ENCODE assay signal across 28 mouse cellular contexts in genomic region chr5:136940845-136941560, GRCm38 (mm10). TPM values are rescaled to one million over a fixed set of nuclear protein-coding genes. Genes with fewer than 3 reads are reported as not detected.
DNase-seq lines count a peak whose midpoint lies in the region; ATAC-seq and TF ChIP-seq lines count a peak whose summit lies in the region.
"Had no signal": no experiment of that assay in that cellular context is flagged by ENCODE, and none has a peak within 500 bp of the region (broad histone marks: within the 10 kb centered on the region; RNA-seq: fewer than 3 reads in every experiment).

No protein-coding gene starts in this region.

- no peak for TF ChIP-seq EP300 in heart, adult 2 months (IDR thresholded peaks at IDR 0.05; ENCODE audit: insufficient read depth, low read depth, low read length)

- no peak overlapping the region for H3K4me2 ChIP-seq in midbrain, embryonic 11.5 days
- no peak overlapping the region for H3K4me2 ChIP-seq in midbrain, embryonic 14.5 days (ENCODE audit: low read length)
- H3K4me2 ChIP-seq in intestine, embryonic 15.5 days (replicated peaks) = no peak overlapping the region
- H3K4me2 ChIP-seq: embryonic facial prominence, embryonic 13.5 days; embryonic facial prominence, embryonic 15.5 days; forebrain, embryonic 12.5 days had no signal

- peak; percentile 28 for DNase-seq in midbrain, embryonic 11.5 days (ENCODE audit: low spot score, missing footprints)
- no peak for DNase-seq in midbrain, embryonic 14.5 days
- DNase-seq in ES-CJ7 (ENCODE audit: low read depth, low spot score) = peak; percentile 85
- DNase-seq in R1 (ENCODE audit: low read depth, low spot score) = peak; percentile 90
- no peak for DNase-seq in spleen, adult 12 weeks (ENCODE audit: low spot score)
- no peak for DNase-seq in heart, adult 2 months
- DNase-seq: adrenal gland, adult 8-10 months; adrenal gland, postnatal 14 days; adrenal gland, postnatal 36 days; B cell, adult 2 months; cerebellum, adult 11-12 months; cerebellum, adult 2 months; cerebellum, adult 9-10 months; cerebellum, postnatal 10 days; cerebellum, postnatal 25 days; embryo, embryonic 11 days had no signal

- H3K9ac ChIP-seq in midbrain, embryonic 11.5 days (ENCODE audit: low read length) = no peak overlapping the region
- no peak overlapping the region for H3K9ac ChIP-seq in midbrain, embryonic 14.5 days (replicated peaks; ENCODE audit: low read length)
- no peak overlapping the region for H3K9ac ChIP-seq in intestine, embryonic 15.5 days
- no peak overlapping the region for H3K9ac ChIP-seq in heart, adult 2 months (ENCODE audit: low read depth, low read length)
- H3K9ac ChIP-seq: embryonic facial prominence, embryonic 13.5 days; embryonic facial prominence, embryonic 15.5 days; forebrain, embryonic 12.5 days had no signal

- no peak for TF ChIP-seq POLR2A in heart, adult 2 months (IDR thresholded peaks at IDR 0.05; ENCODE audit: insufficient read depth, low read depth, low read length)

- no peaks in the 10 kb centered on the region for H3K36me3 ChIP-seq in midbrain, embryonic 11.5 days (ENCODE audit: control insufficient read depth, insufficient read depth, low read length)
- no peaks in the 10 kb centered on the region for H3K36me3 ChIP-seq in midbrain, embryonic 14.5 days (ENCODE audit: control insufficient read depth, insufficient read depth, low read length)
- no peaks in the 10 kb centered on the region for H3K36me3 ChIP-seq in intestine, embryonic 15.5 days
- no peaks in the 10 kb centered on the region for H3K36me3 ChIP-seq in heart, adult 2 months (ENCODE audit: control insufficient read depth, insufficient read depth, low read length)
- H3K36me3 ChIP-seq: embryonic facial prominence, embryonic 13.5 days; embryonic facial prominence, embryonic 15.5 days; forebrain, embryonic 10.5 days; forebrain, embryonic 12.5 days had no signal

- no peak overlapping the region for H3K27ac ChIP-seq in midbrain, embryonic 11.5 days (ENCODE audit: low read depth, low read length)
- H3K27ac ChIP-seq in midbrain, embryonic 14.5 days (replicated peaks; ENCODE audit: low read depth, low read length) = no peak overlapping the region
- H3K27ac ChIP-seq in intestine, embryonic 15.5 days = no peak overlapping the region
- H3K27ac ChIP-seq in heart, adult 2 months = no peak overlapping the region
- H3K27ac ChIP-seq: embryonic facial prominence, embryonic 13.5 days; embryonic facial prominence, embryonic 15.5 days; forebrain, embryonic 10.5 days; forebrain, embryonic 12.5 days had no signal

- intact Hi-C loops in heart, adult 2 months (cut with DNase I) = no loop called here

- H3K4me1 ChIP-seq in midbrain, embryonic 11.5 days (ENCODE audit: control insufficient read depth, insufficient read depth, low read length) = no peaks in the 10 kb centered on the region
- no peaks in the 10 kb centered on the region for H3K4me1 ChIP-seq in midbrain, embryonic 14.5 days (ENCODE audit: control insufficient read depth, insufficient read depth, low read length)
- H3K4me1 ChIP-seq in intestine, embryonic 15.5 days (replicated peaks) = no peaks in the 10 kb centered on the region
- no peaks in the 10 kb centered on the region for H3K4me1 ChIP-seq in heart, adult 2 months (ENCODE audit: control insufficient read depth, insufficient read depth, low read length)
- H3K4me1 ChIP-seq: embryonic facial prominence, embryonic 13.5 days; embryonic facial prominence, embryonic 15.5 days; forebrain, embryonic 12.5 days had no signal

- no peaks in the 10 kb centered on the region for H3K9me3 ChIP-seq in midbrain, embryonic 11.5 days (ENCODE audit: control insufficient read depth, low read length)
- no peaks in the 10 kb centered on the region for H3K9me3 ChIP-seq in midbrain, embryonic 14.5 days (ENCODE audit: control insufficient read depth, low read length)
- no peaks in the 10 kb centered on the region for H3K9me3 ChIP-seq in intestine, embryonic 15.5 days
- H3K9me3 ChIP-seq: embryonic facial prominence, embryonic 13.5 days; embryonic facial prominence, embryonic 15.5 days; forebrain, embryonic 12.5 days had no signal

- no peak for TF ChIP-seq CTCF in heart, adult 2 months (IDR thresholded peaks at IDR 0.05)

- H3K27me3 ChIP-seq in midbrain, embryonic 11.5 days (ENCODE audit: control insufficient read depth, insufficient read depth, low read length) = no peaks in the 10 kb centered on the region
- no peaks in the 10 kb centered on the region for H3K27me3 ChIP-seq in midbrain, embryonic 14.5 days (ENCODE audit: control insufficient read depth, insufficient read depth, low read length)
- H3K27me3 ChIP-seq in intestine, embryonic 15.5 days (replicated peaks) = no peaks in the 10 kb centered on the region
- no peaks in the 10 kb centered on the region for H3K27me3 ChIP-seq in heart, adult 2 months (ENCODE audit: control insufficient read depth, insufficient read depth, low read length)
- H3K27me3 ChIP-seq: CH12.LX; embryonic facial prominence, embryonic 13.5 days; embryonic facial prominence, embryonic 15.5 days; Patski had no signal

- 87% methylated on average over 12 of the region's 12 CpGs for WGBS in midbrain, embryonic 11.5 days
- 90% methylated on average over 12 of the region's 12 CpGs for WGBS in midbrain, embryonic 14.5 days
- 84% methylated on average over 12 of the region's 12 CpGs for WGBS in intestine, embryonic 15.5 days
- WGBS in heart, adult 2 months = 81% methylated on average over 12 of the region's 12 CpGs

- H3K79me2 ChIP-seq in heart, adult 2 months (replicated peaks; ENCODE audit: control insufficient read depth, insufficient read depth, low read length) = no peaks in the 10 kb centered on the region

- H3K4me3 ChIP-seq in midbrain, embryonic 11.5 days (ENCODE audit: low read depth, low read length) = no peak overlapping the region
- H3K4me3 ChIP-seq in midbrain, embryonic 14.5 days (replicated peaks; ENCODE audit: low read depth, low read length) = no peak overlapping the region
- no peak overlapping the region for H3K4me3 ChIP-seq in intestine, embryonic 15.5 days (replicated peaks)
- no peak overlapping the region for H3K4me3 ChIP-seq in heart, adult 2 months
- H3K4me3 ChIP-seq: embryonic facial prominence, embryonic 13.5 days; embryonic facial prominence, embryonic 15.5 days; erythroblast, embryonic 14.5 days; forebrain, embryonic 10.5 days; forebrain, embryonic 12.5 days had no signal

- no peak for ATAC-seq in midbrain, embryonic 11.5 days (ENCODE audit: low FRiP score)
- ATAC-seq in midbrain, embryonic 14.5 days (ENCODE audit: low FRiP score, low TSS enrichment) = no peak
- no peak for ATAC-seq in intestine, embryonic 15.5 days
- ATAC-seq: activated CD4-positive, CD25-positive, alpha-beta regulatory T cell, adult 4 months; CD4-positive, CD25-positive, alpha-beta regulatory T cell, adult 4 months; forebrain, embryonic 14.5 days; forebrain, embryonic 16.5 days; Patski had no signal

RNA-seq across cellular contexts. Expression of gene Fis1, which starts 12.1 kb away (rescaled TPM):
- polyA plus RNA-seq in midbrain, embryonic 11.5 days (2014; fragmentation: Nextera tagmentation; extraction: Ambion mirVana) = 320 and 332 TPM in 2 replicates
- 440 and 487 TPM in 2 replicates for polyA plus RNA-seq in midbrain, embryonic 14.5 days (2014; fragmentation: Nextera tagmentation; extraction: Ambion mirVana)
- 258 and 259 TPM in 2 replicates for polyA plus RNA-seq in intestine, embryonic 15.5 days (2015; fragmentation: Nextera tagmentation; extraction: Ambion mirVana)
- total RNA-seq in heart, adult 2 months (2021) = 100 to 1,000 TPM; 176 to 197 TPM
- 150 and 152 TPM in 2 replicates for polyA plus RNA-seq in heart, adult 2 months (2012; rRNA removed)

RNA-seq across cellular contexts. Expression of gene Cldn15, which starts 25.4 kb away (rescaled TPM):
- polyA plus RNA-seq in midbrain, embryonic 11.5 days (2014; fragmentation: Nextera tagmentation; extraction: Ambion mirVana) = 0.22 and 0.26 TPM in 2 replicates
- polyA plus RNA-seq in midbrain, embryonic 14.5 days (2014; fragmentation: Nextera tagmentation; extraction: Ambion mirVana) = 0.13 and 0.31 TPM in 2 replicates
- 18.4 and 24.9 TPM in 2 replicates for polyA plus RNA-seq in intestine, embryonic 15.5 days (2015; fragmentation: Nextera tagmentation; extraction: Ambion mirVana)
- total RNA-seq in heart, adult 2 months (2021) = 1 to 10 TPM; 7.3 to 8.7 TPM
- polyA plus RNA-seq in heart, adult 2 months (2012; rRNA removed) = 13.3 and 15.1 TPM in 2 replicates
- polyA plus RNA-seq: activated CD4-positive, CD25-positive, alpha-beta regulatory T cell, adult 4 months; forebrain, embryonic 14.5 days had no signal

RNA-seq across cellular contexts. Expression of gene Ift22, which starts 33.1 kb away (rescaled TPM):
- 111 and 114 TPM in 2 replicates for polyA plus RNA-seq in midbrain, embryonic 11.5 days (2014; fragmentation: Nextera tagmentation; extraction: Ambion mirVana)
- polyA plus RNA-seq in midbrain, embryonic 14.5 days (2014; fragmentation: Nextera tagmentation; extraction: Ambion mirVana) = 133 and 143 TPM in 2 replicates
- 54.4 and 55.0 TPM in 2 replicates for polyA plus RNA-seq in intestine, embryonic 15.5 days (2015; fragmentation: Nextera tagmentation; extraction: Ambion mirVana)
- total RNA-seq in heart, adult 2 months (2021) = 10 to 100 TPM in 1 of 2 experiments, 1 to 10 TPM in 1; 8.7 to 10.9 TPM
- polyA plus RNA-seq in heart, adult 2 months (2012; rRNA removed) = 7.2 and 7.8 TPM in 2 replicates

RNA-seq across cellular contexts. Expression of gene Plod3, which starts 45.8 kb away (rescaled TPM):
- polyA plus RNA-seq in midbrain, embryonic 11.5 days (2014; fragmentation: Nextera tagmentation; extraction: Ambion mirVana) = 21.4 and 23.1 TPM in 2 replicates
- polyA plus RNA-seq in midbrain, embryonic 14.5 days (2014; fragmentation: Nextera tagmentation; extraction: Ambion mirVana) = 25.8 and 28.1 TPM in 2 replicates
- 41.1 and 42.8 TPM in 2 replicates for polyA plus RNA-seq in intestine, embryonic 15.5 days (2015; fragmentation: Nextera tagmentation; extraction: Ambion mirVana)
- total RNA-seq in heart, adult 2 months (2021) = 10 to 100 TPM; 32.0 to 37.1 TPM
- 30.3 and 30.8 TPM in 2 replicates for polyA plus RNA-seq in heart, adult 2 months (2012; rRNA removed)

RNA-seq across cellular contexts. Expression of gene Znhit1, which starts 46.8 kb away (rescaled TPM):
- 91.1 and 92.1 TPM in 2 replicates for polyA plus RNA-seq in midbrain, embryonic 11.5 days (2014; fragmentation: Nextera tagmentation; extraction: Ambion mirVana)
- polyA plus RNA-seq in midbrain, embryonic 14.5 days (2014; fragmentation: Nextera tagmentation; extraction: Ambion mirVana) = 94.0 and 117 TPM in 2 replicates
- 99.9 and 111 TPM in 2 replicates for polyA plus RNA-seq in intestine, embryonic 15.5 days (2015; fragmentation: Nextera tagmentation; extraction: Ambion mirVana)
- total RNA-seq in heart, adult 2 months (2021) = 10 to 100 TPM; 65.5 to 70.1 TPM
- polyA plus RNA-seq in heart, adult 2 months (2012; rRNA removed) = 53.6 and 58.4 TPM in 2 replicates

Comparison
In these comparisons a context has a peak if more than half of its experiments do, and no peak if none do; other contexts are left out.
1. DNase-seq: peak in midbrain, embryonic 11.5 days (single experiment), ES-CJ7 (single experiment) and R1 (single experiment); none in midbrain, embryonic 14.5 days (single experiment), spleen, adult 12 weeks (single experiment) and heart, adult 2 months (0 of 2).
2. RNA of gene Cldn15, which starts 25.4 kb away (polyA plus RNA-seq): 18.4 to 24.9 TPM in intestine, embryonic 15.5 days and 13.3 to 15.1 TPM in heart, adult 2 months; 0.22 to 0.26 TPM in midbrain, embryonic 11.5 days and 0.13 to 0.31 TPM in midbrain, embryonic 14.5 days; every median in the first group is over 10 times any median in the second.